Mouse (Mus musculus) liver, embryonic 11.5 days (tissue): ENCODE data around the gene Mbd5. TPM values are rescaled to one million over a fixed set of nuclear protein-coding genes. Genes with fewer than 3 reads are reported as not detected.
"Not testable (repeated sequence)": the region's sequence is repeated elsewhere in the genome, so short reads cannot be mapped to it uniquely, and the experiment has no call there.

ENCODE experiments used
- ATAC-seq: fragments of 200-750 bp; cut with Nextera tagmentation; replicated peaks from 2 replicates; pipeline ENCODE4 v1.8.0; 2017; ENCODE audit warnings: moderate number of reproducible peaks, mild to moderate bottlenecking, moderate TSS enrichment, moderate library complexity; ENCODE audit not compliant: low FRiP score
- DNase-seq: peaks from one replicate; pipeline ENCODE4 v3.0.0-alpha.2; 2017; ENCODE audit warnings: low spot score
- H3K27ac ChIP-seq: fragments of 300-500 bp; sonication (generic); 2 replicates; pipeline ENCODE4 v1.5.1; 2014; ENCODE audit warnings: mild to moderate bottlenecking, low read depth, low read length, control low read depth
- H3K27me3 ChIP-seq: fragments of 300-500 bp; sonication (generic); replicated peaks from 2 replicates; pipeline ENCODE4 v1.6.1; 2014; ENCODE audit warnings: low read length, mixed read lengths; ENCODE audit not compliant: control insufficient read depth, insufficient read depth
- H3K36me3 ChIP-seq: fragments of 300-500 bp; sonication (generic); 2 replicates; pipeline ENCODE4 v1.6.1; 2014; ENCODE audit warnings: mild to moderate bottlenecking, low read length, moderate library complexity, mixed read lengths; ENCODE audit not compliant: control insufficient read depth, insufficient read depth
- H3K4me1 ChIP-seq: fragments of 300-500 bp; sonication (generic); replicated peaks from 2 replicates; pipeline ENCODE4 v1.6.1; 2014; ENCODE audit warnings: low read length, mixed read lengths; ENCODE audit not compliant: control insufficient read depth, insufficient read depth
- H3K4me2 ChIP-seq: fragments of 300-500 bp; sonication (generic); 2 replicates; pipeline ENCODE4 v1.6.1; 2014; ENCODE audit warnings: mild to moderate bottlenecking, control low read depth, moderate library complexity
- H3K4me3 ChIP-seq: fragments of 300-500 bp; sonication (generic); 2 replicates; pipeline ENCODE4 v1.5.1; 2014; ENCODE audit warnings: low read depth, low read length, control low read depth
- H3K9ac ChIP-seq: fragments of 300-500 bp; sonication (generic); 2 replicates; pipeline ENCODE4 v1.6.1; 2014; ENCODE audit warnings: low read depth, low read length, control low read depth
- H3K9me3 ChIP-seq: fragments of 300-500 bp; sonication (generic); 2 replicates; pipeline ENCODE4 v1.6.1; 2016; ENCODE audit warnings: low read length, inconsistent platforms, mixed read lengths; ENCODE audit not compliant: control insufficient read depth
- WGBS: fragments of 180-500 bp; shearing (Covaris S2); extraction: QIAGEN DNeasy Blood & Tissue Kit; methylation state at CpG from one replicate; pipeline ENCODE4 v1.1.7; 2014; 5-methylcytosine and 5-hydroxymethylcytosine counted together
- polyA plus RNA-seq: library from polyadenylated mRNA; unstranded; fragments of >200 nt; fragmentation: Nextera tagmentation; extraction: Ambion mirVana; gene quantifications from 2 replicates; pipeline ENCODE4 v1.2.1, GENCODE M21; 2014

Gene Mbd5
- polyA plus RNA-seq, 1 experiment from 2014 or later, result 17.7 TPM

DNA sequence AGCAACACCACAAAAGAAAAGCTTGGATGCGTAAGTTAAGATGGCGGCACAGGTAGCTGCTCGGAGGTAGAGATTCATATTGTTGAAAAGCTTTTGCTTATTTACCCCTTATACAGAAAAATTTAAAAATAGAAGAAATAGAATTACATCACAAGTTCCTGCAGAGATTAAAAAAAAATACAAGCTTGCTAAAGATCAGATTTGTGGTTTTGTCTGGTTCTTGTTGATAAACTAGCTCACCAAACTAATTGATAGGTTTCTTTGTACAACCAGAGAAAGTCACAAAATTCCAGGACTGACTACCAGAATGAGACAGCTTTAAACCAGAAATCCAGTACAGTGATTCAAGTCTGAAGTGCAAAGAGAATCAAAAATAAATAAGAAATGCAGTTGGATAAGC, 242.4 kb downstream of the Mbd5 start:
- H3K9me3 ChIP-seq, result no peaks in the 10 kb centered on the region
- no peaks in the 10 kb centered on the region for H3K27me3 ChIP-seq
- H3K4me2 ChIP-seq, result no peak overlapping the region
- no peaks in the 10 kb centered on the region for H3K4me1 ChIP-seq
- WGBS, result 92% methylated on average over 3 of the region's 3 CpGs
- H3K36me3 ChIP-seq, result no peaks in the 10 kb centered on the region
- H3K27ac ChIP-seq, result no peak overlapping the region
- no peak overlapping the region for H3K4me3 ChIP-seq
- DNase-seq, result no peak
- no peak for ATAC-seq
- no peak overlapping the region for H3K9ac ChIP-seq

DNA sequence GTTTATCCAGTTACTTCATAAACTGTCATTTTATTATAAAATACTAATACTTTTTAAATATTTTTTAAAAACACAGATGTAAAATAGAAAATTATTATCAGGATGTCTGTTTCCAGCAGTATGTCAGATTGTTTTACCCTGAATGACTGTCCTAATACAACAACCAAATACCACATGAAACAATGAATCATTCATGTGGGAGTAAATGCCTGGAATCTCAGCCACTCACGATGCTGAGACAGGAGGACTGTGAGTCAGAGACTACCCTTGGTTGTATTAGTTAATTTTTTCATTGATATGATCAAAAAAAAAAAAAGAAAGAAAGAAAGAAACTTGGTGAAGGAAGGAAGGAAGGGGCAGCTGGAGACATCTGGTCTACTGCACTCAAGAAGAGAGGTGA, 254.8 kb downstream of the Mbd5 start:
- DNase-seq, result no peak
- no peak overlapping the region for H3K4me3 ChIP-seq
- ATAC-seq, result no peak
- H3K36me3 ChIP-seq, result no peaks in the 10 kb centered on the region
- no peak overlapping the region for H3K4me2 ChIP-seq
- no peaks in the 10 kb centered on the region for H3K9me3 ChIP-seq
- no peaks in the 10 kb centered on the region for H3K27me3 ChIP-seq
- WGBS, result 80% methylated on average over 1 of the region's 1 CpGs
- no peaks in the 10 kb centered on the region for H3K4me1 ChIP-seq
- H3K27ac ChIP-seq, result no peak overlapping the region
- no peak overlapping the region for H3K9ac ChIP-seq

- H3K27ac ChIP-seq, H3K36me3 ChIP-seq, H3K4me3 ChIP-seq, H3K4me1 ChIP-seq, H3K9ac ChIP-seq, ATAC-seq, H3K4me2 ChIP-seq, H3K27me3 ChIP-seq, H3K9me3 ChIP-seq, DNase-seq: not testable (repeated sequence)
- WGBS, result 84% methylated on average over 1 of the region's 1 CpGs
Measured at GRCm38 (mm10) chr2:49205692-49206091, 256.4 kb downstream of the Mbd5 start.

- no peaks in the 10 kb centered on the region for H3K9me3 ChIP-seq
- H3K4me3 ChIP-seq, result no peak overlapping the region
- no peaks in the 10 kb centered on the region for H3K27me3 ChIP-seq
- H3K36me3 ChIP-seq, result no peaks in the 10 kb centered on the region
- H3K9ac ChIP-seq, result no peak overlapping the region
- H3K27ac ChIP-seq, result no peak overlapping the region
- H3K4me2 ChIP-seq, result no peak overlapping the region
- DNase-seq (no peak), ATAC-seq (no peak)
- H3K4me1 ChIP-seq, result no peaks in the 10 kb centered on the region
- 88% methylated on average over 3 of the region's 3 CpGs for WGBS
Measured at GRCm38 (mm10) chr2:49209349-49209748, 260.0 kb downstream of the Mbd5 start.

- H3K9ac ChIP-seq, result no peak overlapping the region
- no peaks in the 10 kb centered on the region for H3K9me3 ChIP-seq
- no peak overlapping the region for H3K27ac ChIP-seq
- WGBS, result 90% methylated on average over 1 of the region's 1 CpGs
- H3K4me2 ChIP-seq, result no peak overlapping the region
- H3K36me3 ChIP-seq, result no peaks in the 10 kb centered on the region
- no peaks in the 10 kb centered on the region for H3K4me1 ChIP-seq
- no peak for DNase-seq
- ATAC-seq, result no peak
- no peak overlapping the region for H3K4me3 ChIP-seq
- H3K27me3 ChIP-seq, result no peaks in the 10 kb centered on the region
Measured at GRCm38 (mm10) chr2:49210408-49210807, 261.1 kb downstream of the Mbd5 start.

GRCm38 (mm10) chr2:49229725-49230124, 280.4 kb downstream of the Mbd5 start:
- Histone ChIP-seq H3K4me2 (no peak overlapping the region), H3K27me3 (no peaks in the 10 kb centered on the region), H3K36me3 (no peaks in the 10 kb centered on the region), H3K9ac (no peak overlapping the region), H3K9me3 (no peaks in the 10 kb centered on the region), H3K4me1 (no peaks in the 10 kb centered on the region), H3K27ac (no peak overlapping the region), H3K4me3 (no peak overlapping the region)
- ATAC-seq, result no peak
- no peak for DNase-seq

DNA sequence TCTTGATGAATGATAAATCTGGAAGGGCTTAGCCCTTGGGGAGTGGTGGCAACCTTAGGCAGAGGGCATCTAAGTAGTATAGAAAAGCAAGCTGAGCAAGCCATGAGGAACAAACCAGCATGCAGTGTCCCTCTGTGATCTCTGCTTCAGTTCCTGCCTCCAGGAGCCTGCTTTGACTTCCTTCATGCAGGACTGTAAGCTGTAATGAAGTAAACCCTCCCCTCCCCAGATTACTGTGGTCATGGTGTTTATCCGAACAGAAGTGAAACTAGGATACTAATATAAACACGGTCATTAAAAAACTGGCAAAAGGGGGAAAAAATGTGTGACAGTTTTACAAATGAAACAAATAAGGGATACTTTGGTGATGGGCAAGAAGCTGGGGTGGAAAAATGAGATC, 284.8 kb downstream of the Mbd5 start:
- Histone ChIP-seq H3K4me2 (no peak overlapping the region), H3K36me3 (no peaks in the 10 kb centered on the region), H3K4me1 (no peaks in the 10 kb centered on the region), H3K9ac (no peak overlapping the region), H3K27ac (no peak overlapping the region), H3K4me3 (no peak overlapping the region), H3K9me3 (no peaks in the 10 kb centered on the region), H3K27me3 (no peaks in the 10 kb centered on the region)
- 85% methylated on average over 2 of the region's 2 CpGs for WGBS
- DNase-seq (no peak), ATAC-seq (no peak)

DNA sequence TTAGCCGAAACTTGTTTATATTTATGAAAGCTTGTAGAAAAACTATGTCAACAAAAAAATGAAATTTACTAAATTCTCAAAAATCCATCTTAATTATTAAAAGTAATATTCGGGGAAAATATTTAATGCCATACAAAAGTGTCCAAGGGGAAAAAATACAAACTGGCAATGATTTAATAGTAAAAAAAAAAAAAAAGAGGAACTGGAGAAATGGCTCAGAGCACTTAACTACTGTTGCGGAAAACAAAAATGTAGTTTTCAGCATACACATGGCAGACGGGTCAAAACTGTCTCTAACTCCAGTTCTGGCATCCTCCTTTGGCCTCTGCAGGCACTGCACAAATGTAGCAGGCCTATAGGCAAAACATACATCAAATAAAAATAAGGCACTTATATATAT, 292.4 kb downstream of the Mbd5 start:
- H3K4me2 ChIP-seq, result no peak overlapping the region
- H3K4me1 ChIP-seq, result no peaks in the 10 kb centered on the region
- no peak for DNase-seq
- no peak overlapping the region for H3K4me3 ChIP-seq
- no peaks in the 10 kb centered on the region for H3K27me3 ChIP-seq
- no peaks in the 10 kb centered on the region for H3K36me3 ChIP-seq
- no peaks in the 10 kb centered on the region for H3K9me3 ChIP-seq
- WGBS, result 85% methylated on average over 4 of the region's 4 CpGs
- H3K27ac ChIP-seq, result no peak overlapping the region
- H3K9ac ChIP-seq, result no peak overlapping the region
- ATAC-seq, result no peak

DNA sequence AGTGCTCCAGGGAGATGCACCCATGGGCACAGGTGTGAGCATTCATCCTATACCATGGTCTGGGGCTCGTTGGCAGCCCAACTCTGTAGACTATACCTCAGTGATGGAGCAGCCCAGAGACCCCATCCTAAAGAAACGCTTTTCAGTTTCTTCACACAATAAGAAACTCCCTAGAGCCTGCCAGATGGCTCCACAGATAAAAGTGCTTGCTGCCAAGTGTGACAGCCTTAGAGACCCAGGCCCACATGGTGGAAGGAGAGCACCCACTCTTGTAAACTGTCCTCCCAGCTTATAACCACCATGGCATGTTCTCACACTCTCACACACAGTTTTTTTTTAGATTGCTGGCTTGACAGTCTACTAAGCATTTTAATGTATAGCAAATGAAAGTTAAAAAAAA, 314.8 kb downstream of the Mbd5 start:
- H3K4me3 ChIP-seq, result no peak overlapping the region
- 63% methylated on average over 2 of the region's 2 CpGs for WGBS
- H3K4me1 ChIP-seq, result no peaks in the 10 kb centered on the region
- ATAC-seq (no peak), DNase-seq (no peak)
- H3K27me3 ChIP-seq, result no peaks in the 10 kb centered on the region
- no peak overlapping the region for H3K27ac ChIP-seq
- no peaks in the 10 kb centered on the region for H3K9me3 ChIP-seq
- no peak overlapping the region for H3K4me2 ChIP-seq
- no peak overlapping the region for H3K9ac ChIP-seq
- no peaks in the 10 kb centered on the region for H3K36me3 ChIP-seq
